In the genomic region with DNA sequence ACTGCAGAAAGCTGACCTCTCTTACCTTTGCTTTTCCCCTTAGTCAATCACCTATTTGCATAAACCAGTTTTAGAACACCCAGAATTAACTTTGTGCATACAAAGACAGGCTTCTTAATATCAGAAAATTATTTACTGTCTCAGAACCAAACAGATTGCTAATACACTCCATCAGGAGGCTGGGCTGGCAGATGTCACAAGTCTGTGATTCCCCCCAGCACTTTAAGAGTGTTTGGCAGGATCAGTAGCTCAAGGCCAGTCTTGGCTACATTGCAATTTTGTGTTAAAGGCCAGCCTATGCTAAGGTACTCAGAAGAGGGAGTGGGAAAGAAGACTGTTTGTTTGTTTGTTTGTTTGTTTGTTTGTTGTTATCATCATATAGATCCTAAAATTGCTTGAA, we compare ENCODE assay signal across 8 mouse cellular contexts. TPM values are rescaled to one million over a fixed set of nuclear protein-coding genes. Genes with fewer than 3 reads are reported as not detected.
DNase-seq lines count a peak whose midpoint lies in the region; ATAC-seq lines count a peak whose summit lies in the region.

No protein-coding gene starts in this region.

- peak overlapping the region; percentile 19 for H3K4me2 ChIP-seq in hindbrain, embryonic 12.5 days (replicated peaks)
- no peak overlapping the region for H3K4me2 ChIP-seq in hindbrain, embryonic 11.5 days (replicated peaks; ENCODE audit: low read depth, low read length)
- peak overlapping the region; percentile 34 for H3K4me2 ChIP-seq in midbrain, embryonic 14.5 days (ENCODE audit: low read length)
- H3K4me2 ChIP-seq in neural tube, embryonic 13.5 days: peak overlapping the region; percentile 38

- H3K9ac ChIP-seq in hindbrain, embryonic 12.5 days: no peak overlapping the region
- no peak overlapping the region for H3K9ac ChIP-seq in hindbrain, embryonic 11.5 days (ENCODE audit: low read depth, low read length)
- no peak overlapping the region for H3K9ac ChIP-seq in midbrain, embryonic 14.5 days (replicated peaks; ENCODE audit: low read length)
- peak overlapping the region; percentile 35 for H3K9ac ChIP-seq in neural tube, embryonic 13.5 days

- H3K4me1 ChIP-seq in hindbrain, embryonic 12.5 days: peaks cover 16% of the 10 kb centered on the region
- no peaks in the 10 kb centered on the region; the same call in 1 of the 2 replicates for H3K4me1 ChIP-seq in hindbrain, embryonic 11.5 days (replicated peaks; ENCODE audit: control insufficient read depth, insufficient read depth, low read length)
- H3K4me1 ChIP-seq in midbrain, embryonic 14.5 days (ENCODE audit: control insufficient read depth, insufficient read depth, low read length): peaks cover 23% of the 10 kb centered on the region
- H3K4me1 ChIP-seq in midbrain, embryonic 10.5 days: peaks cover 25% of the 10 kb centered on the region
- H3K4me1 ChIP-seq in neural tube, embryonic 13.5 days (replicated peaks): peaks cover 33% of the 10 kb centered on the region

- H3K4me3 ChIP-seq in hindbrain, embryonic 12.5 days: no peak overlapping the region
- H3K4me3 ChIP-seq in hindbrain, embryonic 11.5 days (ENCODE audit: low read depth, low read length): no peak overlapping the region
- no peak overlapping the region for H3K4me3 ChIP-seq in midbrain, embryonic 14.5 days (replicated peaks; ENCODE audit: low read depth, low read length)
- H3K4me3 ChIP-seq in midbrain, embryonic 10.5 days: no peak overlapping the region
- no peak overlapping the region; the same call in 1 of the 2 replicates for H3K4me3 ChIP-seq in neural tube, embryonic 13.5 days

- H3K9me3 ChIP-seq in hindbrain, embryonic 12.5 days (replicated peaks): 0 out of 2 replicates have a peak, but pooled peaks cover 4% of the 10 kb centered on the region
- no peaks in the 10 kb centered on the region for H3K9me3 ChIP-seq in hindbrain, embryonic 11.5 days (ENCODE audit: control insufficient read depth, low read length)
- H3K9me3 ChIP-seq in midbrain, embryonic 14.5 days (ENCODE audit: control insufficient read depth, low read length): no peaks in the 10 kb centered on the region
- H3K9me3 ChIP-seq in midbrain, embryonic 10.5 days (replicated peaks): peaks cover 15% of the 10 kb centered on the region; the same call in 1 of the 2 replicates
- H3K9me3 ChIP-seq in neural tube, embryonic 13.5 days: peaks cover 14% of the 10 kb centered on the region

- ATAC-seq in hindbrain, embryonic 12.5 days (ENCODE audit: low FRiP score): no peak
- no peak for ATAC-seq in hindbrain, embryonic 11.5 days (ENCODE audit: low FRiP score)
- ATAC-seq in midbrain, embryonic 14.5 days (ENCODE audit: low FRiP score, low TSS enrichment): no peak
- no peak for ATAC-seq in neural tube, embryonic 13.5 days (ENCODE audit: low read depth)

- no peaks in the 10 kb centered on the region for H3K27me3 ChIP-seq in hindbrain, embryonic 12.5 days
- H3K27me3 ChIP-seq in hindbrain, embryonic 11.5 days (ENCODE audit: control insufficient read depth, insufficient read depth, low read length): no peaks in the 10 kb centered on the region
- H3K27me3 ChIP-seq in midbrain, embryonic 14.5 days (ENCODE audit: control insufficient read depth, insufficient read depth, low read length): no peaks in the 10 kb centered on the region
- no peaks in the 10 kb centered on the region for H3K27me3 ChIP-seq in midbrain, embryonic 10.5 days (ENCODE audit: low read depth, poor library complexity, severe bottlenecking)
- no peaks in the 10 kb centered on the region for H3K27me3 ChIP-seq in neural tube, embryonic 13.5 days

- no peak overlapping the region for H3K27ac ChIP-seq in hindbrain, embryonic 12.5 days
- no peak overlapping the region for H3K27ac ChIP-seq in hindbrain, embryonic 11.5 days (ENCODE audit: low read depth, low read length)
- H3K27ac ChIP-seq in midbrain, embryonic 14.5 days (replicated peaks; ENCODE audit: low read depth, low read length): no peak overlapping the region
- no peak overlapping the region for H3K27ac ChIP-seq in midbrain, embryonic 10.5 days (replicated peaks)
- H3K27ac ChIP-seq in neural tube, embryonic 13.5 days (replicated peaks): 0 out of 2 replicates have a peak overlapping the region, but pooled peaks have one; percentile 38

- H3K36me3 ChIP-seq in hindbrain, embryonic 12.5 days: no peaks in the 10 kb centered on the region
- H3K36me3 ChIP-seq in hindbrain, embryonic 11.5 days (ENCODE audit: control insufficient read depth, insufficient read depth, low read length): no peaks in the 10 kb centered on the region
- H3K36me3 ChIP-seq in midbrain, embryonic 14.5 days (ENCODE audit: control insufficient read depth, insufficient read depth, low read length): no peaks in the 10 kb centered on the region
- peaks cover 9% of the 10 kb centered on the region; the same call in 1 of the 2 replicates for H3K36me3 ChIP-seq in midbrain, embryonic 10.5 days
- H3K36me3 ChIP-seq in neural tube, embryonic 13.5 days: no peaks in the 10 kb centered on the region

- DNase-seq in adrenal gland, postnatal 36 days: peak; percentile 13 to 15
- no peak for DNase-seq in adrenal gland, postnatal 14 days
- DNase-seq in hindbrain, embryonic 11.5 days (ENCODE audit: low spot score): no peak
- DNase-seq in midbrain, embryonic 14.5 days: no peak
- no peak for DNase-seq in midbrain, embryonic 10.5 days (ENCODE audit: low spot score)
- no peak for DNase-seq in gastrocnemius, postnatal 14 days

- intact Hi-C loops in gastrocnemius, postnatal 14 days (cut with DNase I; ENCODE audit: low total_unique reads): no loop called here

RNA-seq across cellular contexts. Expression of a gene that starts 2.7 kb away (rescaled TPM):
- 10 to 100 TPM; 11.7 to 14.6 TPM for total RNA-seq in adrenal gland, postnatal 36 days (2021)
- 17.3 and 18.0 TPM in 2 replicates for total RNA-seq in adrenal gland, postnatal 14 days (2021)
- polyA plus RNA-seq in hindbrain, embryonic 12.5 days (2016; fragmentation: Nextera tagmentation; extraction: Ambion mirVana): 9.4 and 10.9 TPM in 2 replicates
- 5.8 and 13.0 TPM in 2 replicates for polyA plus RNA-seq in hindbrain, embryonic 11.5 days (2014; fragmentation: Nextera tagmentation; extraction: Ambion mirVana)
- 8.0 and 8.3 TPM in 2 replicates for polyA plus RNA-seq in midbrain, embryonic 14.5 days (2014; fragmentation: Nextera tagmentation; extraction: Ambion mirVana)
- 2.7 and 3.9 TPM in 2 replicates for polyA plus RNA-seq in midbrain, embryonic 10.5 days (2016; fragmentation: Nextera tagmentation; extraction: Ambion mirVana)
- polyA plus RNA-seq in neural tube, embryonic 13.5 days (2015; fragmentation: Nextera tagmentation; extraction: Ambion mirVana): 5.2 and 6.3 TPM in 2 replicates
- total RNA-seq in gastrocnemius, postnatal 14 days (2021): 10 to 100 TPM; 28.0 to 68.5 TPM

RNA-seq across cellular contexts. Expression of a gene that starts 39.6 kb away (rescaled TPM):
- total RNA-seq in adrenal gland, postnatal 36 days (2021): under 1 TPM; 0.33 TPM
- 0.30 TPM in 1 of 2 replicates, not detected in the other for total RNA-seq in adrenal gland, postnatal 14 days (2021)
- polyA plus RNA-seq in hindbrain, embryonic 12.5 days (2016; fragmentation: Nextera tagmentation; extraction: Ambion mirVana): 2.1 and 2.6 TPM in 2 replicates
- 1.5 and 1.7 TPM in 2 replicates for polyA plus RNA-seq in hindbrain, embryonic 11.5 days (2014; fragmentation: Nextera tagmentation; extraction: Ambion mirVana)
- 1.1 and 1.2 TPM in 2 replicates for polyA plus RNA-seq in midbrain, embryonic 14.5 days (2014; fragmentation: Nextera tagmentation; extraction: Ambion mirVana)
- 0.69 and 0.91 TPM in 2 replicates for polyA plus RNA-seq in midbrain, embryonic 10.5 days (2016; fragmentation: Nextera tagmentation; extraction: Ambion mirVana)
- 1.7 and 1.8 TPM in 2 replicates for polyA plus RNA-seq in neural tube, embryonic 13.5 days (2015; fragmentation: Nextera tagmentation; extraction: Ambion mirVana)
- total RNA-seq in gastrocnemius, postnatal 14 days (2021): 1 to 10 TPM; 1.6 TPM

Comparison
In these comparisons a context has a peak if more than half of its experiments do, and no peak if none do; other contexts are left out.
1. DNase-seq: peak in adrenal gland, postnatal 36 days (2 of 2); none in adrenal gland, postnatal 14 days (single experiment), hindbrain, embryonic 11.5 days (single experiment), midbrain, embryonic 14.5 days (single experiment), midbrain, embryonic 10.5 days (single experiment) and gastrocnemius, postnatal 14 days (single experiment).